Mouse (Mus musculus): ENCODE data around the gene Akap17b.
A peak's percentile ranks its signal among the peaks of the same experiment; 100 is the strongest.

Gene Akap17b

GRCm38 (mm10) chrX:36587304-36588209, 57.6 kb downstream of the Akap17b start:
- no peak for DNase-seq (ENCODE audit: inconsistent ontology term)

- DNase-seq (ENCODE audit: inconsistent ontology term) = no peak
Measured at GRCm38 (mm10) chrX:36586629-36587303, 58.4 kb downstream of the Akap17b start.

DNA sequence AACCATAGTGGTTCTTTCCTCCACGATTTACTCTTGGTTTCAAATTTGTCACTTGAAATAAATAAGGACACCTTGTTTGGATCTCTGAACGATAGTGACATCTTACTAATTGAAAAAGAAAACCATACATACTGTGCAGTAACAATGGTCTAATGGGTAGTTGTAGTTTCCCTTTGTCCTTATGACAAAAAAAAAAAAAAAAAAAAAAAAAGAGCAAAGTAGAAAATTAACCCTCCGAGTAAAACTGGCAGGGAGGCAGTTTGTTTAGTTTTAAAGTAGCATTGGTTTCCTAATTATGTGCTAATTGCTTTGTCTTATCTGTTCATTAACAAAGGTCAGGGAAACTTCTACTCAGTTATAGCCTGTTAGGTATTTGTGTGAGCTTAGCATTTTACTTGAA, 83.1 kb downstream of the Akap17b start:
- no peak for DNase-seq (ENCODE audit: inconsistent ontology term)

- DNase-seq (ENCODE audit: inconsistent ontology term) = peak; percentile 64
Measured at GRCm38 (mm10) chrX:36561650-36562049, 83.5 kb downstream of the Akap17b start.

- DNase-seq (ENCODE audit: inconsistent ontology term) = no peak
Measured at GRCm38 (mm10) chrX:36560170-36560569, 85.0 kb downstream of the Akap17b start.
